Mouse (Mus musculus): ENCODE data around the gene Lrrc23. TPM values are rescaled to one million over a fixed set of nuclear protein-coding genes. Genes with fewer than 3 reads are reported as not detected.
"Not testable (repeated sequence)": the region's sequence is repeated elsewhere in the genome, so short reads cannot be mapped to it uniquely, and the experiment has no call there.

The Lrrc23 gene
- polyA plus RNA-seq, 1 experiment from 2014 or later: 4.5 TPM

- not testable (repeated sequence) for H3K27me3 ChIP-seq (ENCODE audit: control insufficient read depth, insufficient read depth, low read length); H3K9me3 ChIP-seq (ENCODE audit: control insufficient read depth, low read length); DNase-seq (ENCODE audit: low spot score); H3K27ac ChIP-seq (ENCODE audit: low read depth, low read length); ATAC-seq (replicated peaks; ENCODE audit: low FRiP score); H3K4me2 ChIP-seq (ENCODE audit: low read depth, low read length, severe bottlenecking); H3K9ac ChIP-seq (ENCODE audit: low read length); H3K4me3 ChIP-seq (ENCODE audit: low read depth, low read length)
- WGBS: 81% methylated on average over 11 of the region's 11 CpGs
- peaks cover 11% of the 10 kb centered on the region; the same call in 1 of the 2 replicates for H3K36me3 ChIP-seq (ENCODE audit: control insufficient read depth, insufficient read depth, low read length)
- peaks cover 21% of the 10 kb centered on the region for H3K4me1 ChIP-seq (replicated peaks; ENCODE audit: control insufficient read depth, insufficient read depth, low read length)
Measured at GRCm38 (mm10) chr6:124810566-124811402, 31.3 kb upstream of the Lrrc23 start.

- Histone ChIP-seq H3K27me3 (ENCODE audit: control insufficient read depth, insufficient read depth, low read length) (no peaks in the 10 kb centered on the region), H3K4me1 (replicated peaks; ENCODE audit: control insufficient read depth, insufficient read depth, low read length) (peaks cover 24% of the 10 kb centered on the region), H3K9me3 (ENCODE audit: control insufficient read depth, low read length) (no peaks in the 10 kb centered on the region), H3K4me2 (ENCODE audit: low read depth, low read length, severe bottlenecking) (peak overlapping the region; percentile 89), H3K4me3 (ENCODE audit: low read depth, low read length) (peak overlapping the region; percentile 40), H3K9ac (ENCODE audit: low read length) (peak overlapping the region; percentile 58), H3K27ac (ENCODE audit: low read depth, low read length) (peak overlapping the region; percentile 50; the same call in 1 of the 2 replicates), H3K36me3 (ENCODE audit: control insufficient read depth, insufficient read depth, low read length) (peaks cover 11% of the 10 kb centered on the region; the same call in 1 of the 2 replicates)
- 48% methylated on average over 14 of the region's 14 CpGs for WGBS
- ATAC-seq (replicated peaks; ENCODE audit: low FRiP score) (no peak), DNase-seq (ENCODE audit: low spot score) (no peak)
Measured at GRCm38 (mm10) chr6:124809775-124810538, 30.4 kb upstream of the Lrrc23 start.

GRCm38 (mm10) chr6:124809052-124809774, 29.7 kb upstream of the Lrrc23 start:
- Histone ChIP-seq H3K27ac (ENCODE audit: low read depth, low read length) (peak overlapping the region; percentile 75), H3K9me3 (ENCODE audit: control insufficient read depth, low read length) (no peaks in the 10 kb centered on the region), H3K4me2 (ENCODE audit: low read depth, low read length, severe bottlenecking) (peak overlapping the region; percentile 89), H3K9ac (ENCODE audit: low read length) (peak overlapping the region; percentile 58), H3K36me3 (ENCODE audit: control insufficient read depth, insufficient read depth, low read length) (peaks cover 11% of the 10 kb centered on the region; the same call in 1 of the 2 replicates), H3K27me3 (ENCODE audit: control insufficient read depth, insufficient read depth, low read length) (no peaks in the 10 kb centered on the region), H3K4me1 (replicated peaks; ENCODE audit: control insufficient read depth, insufficient read depth, low read length) (peaks cover 20% of the 10 kb centered on the region), H3K4me3 (ENCODE audit: low read depth, low read length) (peak overlapping the region; percentile 40)
- WGBS: 0% methylated on average over 32 of the region's 35 CpGs
- DNase-seq (ENCODE audit: low spot score) (peak; percentile 92), ATAC-seq (replicated peaks; ENCODE audit: low FRiP score) (peak; percentile 16)

- H3K9me3 ChIP-seq (ENCODE audit: control insufficient read depth, low read length): no peaks in the 10 kb centered on the region
- peaks cover 11% of the 10 kb centered on the region; the same call in 1 of the 2 replicates for H3K36me3 ChIP-seq (ENCODE audit: control insufficient read depth, insufficient read depth, low read length)
- H3K27me3 ChIP-seq (ENCODE audit: control insufficient read depth, insufficient read depth, low read length): no peaks in the 10 kb centered on the region
- DNase-seq (ENCODE audit: low spot score) (peak; percentile 86), ATAC-seq (replicated peaks; ENCODE audit: low FRiP score) (peak; percentile 53)
- 3% methylated on average over 29 of the region's 29 CpGs for WGBS
- H3K4me3 ChIP-seq (ENCODE audit: low read depth, low read length): peak within 1 kb of the TSS; percentile 40
- H3K4me2 ChIP-seq (ENCODE audit: low read depth, low read length, severe bottlenecking): peak within 1 kb of the TSS; percentile 89
- peak within 1 kb of the TSS; percentile 58 for H3K9ac ChIP-seq (ENCODE audit: low read length)
- H3K27ac ChIP-seq (ENCODE audit: low read depth, low read length): peak within 1 kb of the TSS; percentile 75
- peaks cover 20% of the 10 kb centered on the region for H3K4me1 ChIP-seq (replicated peaks; ENCODE audit: control insufficient read depth, insufficient read depth, low read length)
Measured at GRCm38 (mm10) chr6:124808358-124809012, 29.0 kb upstream of the Lrrc23 start, which contains the start of gene Spsb2. Spsb2 (plus strand) TSS chr6:124808661.

GRCm38 (mm10) chr6:124807986-124808357, 28.4 kb upstream of the Lrrc23 start:
- WGBS: 87% methylated on average over 6 of the region's 6 CpGs
- Histone ChIP-seq H3K4me2 (ENCODE audit: low read depth, low read length, severe bottlenecking) (peak overlapping the region; percentile 89), H3K27me3 (ENCODE audit: control insufficient read depth, insufficient read depth, low read length) (no peaks in the 10 kb centered on the region), H3K27ac (ENCODE audit: low read depth, low read length) (no peak overlapping the region), H3K9me3 (ENCODE audit: control insufficient read depth, low read length) (no peaks in the 10 kb centered on the region), H3K4me3 (ENCODE audit: low read depth, low read length) (peak overlapping the region; percentile 40; the same call in 1 of the 2 replicates), H3K36me3 (ENCODE audit: control insufficient read depth, insufficient read depth, low read length) (peaks cover 11% of the 10 kb centered on the region; the same call in 1 of the 2 replicates), H3K9ac (ENCODE audit: low read length) (no peak overlapping the region; the same call in 1 of the 2 replicates), H3K4me1 (replicated peaks; ENCODE audit: control insufficient read depth, insufficient read depth, low read length) (peaks cover 20% of the 10 kb centered on the region)
- ATAC-seq (replicated peaks; ENCODE audit: low FRiP score) (no peak), DNase-seq (ENCODE audit: low spot score) (no peak)

- H3K36me3 ChIP-seq (ENCODE audit: control insufficient read depth, insufficient read depth, low read length): peaks cover 11% of the 10 kb centered on the region; the same call in 1 of the 2 replicates
- peak; percentile 45 for DNase-seq (ENCODE audit: low spot score)
- no peak overlapping the region for H3K9ac ChIP-seq (ENCODE audit: low read length)
- ATAC-seq (replicated peaks; ENCODE audit: low FRiP score): no peak
- H3K27ac ChIP-seq (ENCODE audit: low read depth, low read length): no peak overlapping the region
- H3K9me3 ChIP-seq (ENCODE audit: control insufficient read depth, low read length): no peaks in the 10 kb centered on the region
- H3K4me3 ChIP-seq (ENCODE audit: low read depth, low read length): no peak overlapping the region
- H3K4me2 ChIP-seq (ENCODE audit: low read depth, low read length, severe bottlenecking): no peak overlapping the region
- peaks cover 16% of the 10 kb centered on the region for H3K4me1 ChIP-seq (replicated peaks; ENCODE audit: control insufficient read depth, insufficient read depth, low read length)
- H3K27me3 ChIP-seq (ENCODE audit: control insufficient read depth, insufficient read depth, low read length): no peaks in the 10 kb centered on the region
- 86% methylated on average over 4 of the region's 4 CpGs for WGBS
Measured at GRCm38 (mm10) chr6:124807366-124807765, 27.8 kb upstream of the Lrrc23 start.

- ATAC-seq (replicated peaks; ENCODE audit: low FRiP score) (no peak), DNase-seq (ENCODE audit: low spot score) (peak; percentile 47)
- H3K36me3 ChIP-seq (ENCODE audit: control insufficient read depth, insufficient read depth, low read length): peaks cover 4% of the 10 kb centered on the region; the same call in 1 of the 2 replicates
- peak overlapping the region; percentile 7; the same call in 1 of the 2 replicates for H3K4me3 ChIP-seq (ENCODE audit: low read depth, low read length)
- WGBS: 73% methylated on average over 7 of the region's 7 CpGs
- H3K27me3 ChIP-seq (ENCODE audit: control insufficient read depth, insufficient read depth, low read length): no peaks in the 10 kb centered on the region
- peak overlapping the region; percentile 83; the same call in 1 of the 2 replicates for H3K4me2 ChIP-seq (ENCODE audit: low read depth, low read length, severe bottlenecking)
- H3K4me1 ChIP-seq (replicated peaks; ENCODE audit: control insufficient read depth, insufficient read depth, low read length): peaks cover 13% of the 10 kb centered on the region
- H3K9ac ChIP-seq (ENCODE audit: low read length): peak overlapping the region; percentile 29; the same call in 1 of the 2 replicates
- no peaks in the 10 kb centered on the region for H3K9me3 ChIP-seq (ENCODE audit: control insufficient read depth, low read length)
- peak overlapping the region; percentile 81; the same call in 1 of the 2 replicates for H3K27ac ChIP-seq (ENCODE audit: low read depth, low read length)
Measured at GRCm38 (mm10) chr6:124806446-124807140, 27.1 kb upstream of the Lrrc23 start.

All from forebrain, embryonic 11.5 days (tissue).